Mouse (Mus musculus) intestine, embryonic 15.5 days (tissue): ENCODE data around the gene Prim2. TPM values are rescaled to one million over a fixed set of nuclear protein-coding genes. Genes with fewer than 3 reads are reported as not detected.

Experiments used
- ATAC-seq: fragments of 200-750 bp; cut with Nextera tagmentation; 2 replicates; pipeline ENCODE4 v1.8.0; 2017; ENCODE audit warnings: moderate TSS enrichment, moderate library complexity
- H3K27ac ChIP-seq: fragments of 300-500 bp; sonication (generic); 2 replicates; pipeline ENCODE4 v1.5.1; 2015; ENCODE audit warnings: mild to moderate bottlenecking, inconsistent platforms
- H3K27me3 ChIP-seq: fragments of 300-500 bp; sonication (generic); replicated peaks from 2 replicates; pipeline ENCODE4 v1.6.1; 2015; ENCODE audit warnings: inconsistent platforms
- H3K36me3 ChIP-seq: fragments of 300-500 bp; sonication (generic); 2 replicates; pipeline ENCODE4 v1.6.1; 2015; ENCODE audit warnings: inconsistent platforms
- H3K4me1 ChIP-seq: fragments of 300-500 bp; sonication (generic); replicated peaks from 2 replicates; pipeline ENCODE4 v1.6.1; 2015; ENCODE audit warnings: inconsistent platforms
- H3K4me2 ChIP-seq: fragments of 300-500 bp; sonication (generic); replicated peaks from 2 replicates; pipeline ENCODE4 v1.6.1; 2015; ENCODE audit warnings: mild to moderate bottlenecking, inconsistent platforms
- H3K4me3 ChIP-seq: fragments of 300-500 bp; sonication (generic); replicated peaks from 2 replicates; pipeline ENCODE4 v1.5.1; 2015; ENCODE audit warnings: inconsistent platforms
- H3K9ac ChIP-seq: fragments of 300-500 bp; sonication (generic); 2 replicates; pipeline ENCODE4 v1.6.1; 2015; ENCODE audit warnings: inconsistent platforms
- H3K9me3 ChIP-seq: fragments of 300-500 bp; sonication (generic); 2 replicates; pipeline ENCODE4 v1.6.1; 2016; ENCODE audit warnings: inconsistent platforms
- WGBS: fragments of 180-500 bp; shearing (Covaris S2); methylation state at CpG from one replicate; pipeline ENCODE4 v1.1.7; 2015; 5-methylcytosine and 5-hydroxymethylcytosine counted together
- polyA plus RNA-seq: library from polyadenylated mRNA; unstranded; fragments of >200 nt; fragmentation: Nextera tagmentation; extraction: Ambion mirVana; gene quantifications from 2 replicates; pipeline ENCODE4 v1.2.1, GENCODE M21; 2015

The Prim2 gene
- polyA plus RNA-seq, 1 experiment from 2014 or later = 30.8 TPM

- Histone ChIP-seq H3K9me3 (no peaks in the 10 kb centered on the region), H3K4me1 (no peaks in the 10 kb centered on the region), H3K27ac (no peak overlapping the region), H3K4me3 (no peak overlapping the region), H3K4me2 (no peak overlapping the region), H3K9ac (no peak overlapping the region), H3K27me3 (no peaks in the 10 kb centered on the region), H3K36me3 (no peaks in the 10 kb centered on the region)
- WGBS = 38% methylated on average over 6 of the region's 6 CpGs
- ATAC-seq = no peak
These were observed 179.4 kb downstream of the Prim2 start for GRCm38 (mm10) chr1:33490220-33490619.

GRCm38 (mm10) chr1:33488372-33488771 is 181.2 kb downstream of the Prim2 start:
- H3K27me3 ChIP-seq = no peaks in the 10 kb centered on the region
- H3K9me3 ChIP-seq = no peaks in the 10 kb centered on the region
- WGBS = 92% methylated on average over 5 of the region's 5 CpGs
- H3K27ac ChIP-seq = no peak overlapping the region
- H3K4me2 ChIP-seq = no peak overlapping the region
- no peak for ATAC-seq
- H3K4me1 ChIP-seq = no peaks in the 10 kb centered on the region
- H3K36me3 ChIP-seq = no peaks in the 10 kb centered on the region
- H3K9ac ChIP-seq = no peak overlapping the region
- H3K4me3 ChIP-seq = no peak overlapping the region

- Histone ChIP-seq H3K27me3 (no peaks in the 10 kb centered on the region), H3K9me3 (no peaks in the 10 kb centered on the region), H3K4me2 (no peak overlapping the region), H3K36me3 (no peaks in the 10 kb centered on the region), H3K4me3 (no peak overlapping the region), H3K27ac (no peak overlapping the region), H3K9ac (no peak overlapping the region), H3K4me1 (no peaks in the 10 kb centered on the region)
- ATAC-seq = no peak
- whole genome bisulfite sequencing = 58% methylated on average over 2 of the region's 3 CpGs
These were observed 185.8 kb downstream of the Prim2 start for GRCm38 (mm10) chr1:33483746-33484145.

GRCm38 (mm10) chr1:33480382-33480781 is 189.2 kb downstream of the Prim2 start:
- 84% methylated on average over 7 of the region's 7 CpGs for WGBS
- ATAC-seq = no peak
- Histone ChIP-seq H3K9ac (no peak overlapping the region), H3K9me3 (no peaks in the 10 kb centered on the region), H3K4me3 (no peak overlapping the region), H3K4me2 (no peak overlapping the region), H3K27ac (no peak overlapping the region), H3K4me1 (no peaks in the 10 kb centered on the region), H3K27me3 (no peaks in the 10 kb centered on the region), H3K36me3 (no peaks in the 10 kb centered on the region)

GRCm38 (mm10) chr1:33471069-33471468 is 198.5 kb downstream of the Prim2 start:
- Histone ChIP-seq H3K27me3 (no peaks in the 10 kb centered on the region), H3K9me3 (no peaks in the 10 kb centered on the region), H3K36me3 (no peaks in the 10 kb centered on the region), H3K4me1 (no peaks in the 10 kb centered on the region), H3K27ac (no peak overlapping the region), H3K4me3 (no peak overlapping the region), H3K9ac (no peak overlapping the region), H3K4me2 (no peak overlapping the region)
- ATAC-seq = no peak
- WGBS = 82% methylated on average over 6 of the region's 6 CpGs

- H3K4me1 ChIP-seq = no peaks in the 10 kb centered on the region
- no peak overlapping the region for H3K9ac ChIP-seq
- H3K4me2 ChIP-seq = no peak overlapping the region
- ATAC-seq = no peak
- H3K9me3 ChIP-seq = no peaks in the 10 kb centered on the region
- H3K36me3 ChIP-seq = no peaks in the 10 kb centered on the region
- no peak overlapping the region for H3K27ac ChIP-seq
- H3K27me3 ChIP-seq = no peaks in the 10 kb centered on the region
- 90% methylated on average over 8 of the region's 8 CpGs for WGBS
- no peak overlapping the region for H3K4me3 ChIP-seq
These were observed 199.4 kb downstream of the Prim2 start for GRCm38 (mm10) chr1:33470222-33470621.

GRCm38 (mm10) chr1:33464234-33464633 is 205.4 kb downstream of the Prim2 start:
- H3K9me3 ChIP-seq = no peaks in the 10 kb centered on the region
- H3K4me3 ChIP-seq = no peak overlapping the region
- no peaks in the 10 kb centered on the region for H3K4me1 ChIP-seq
- no peak overlapping the region for H3K27ac ChIP-seq
- H3K4me2 ChIP-seq = no peak overlapping the region
- H3K9ac ChIP-seq = no peak overlapping the region
- 37% methylated on average over 5 of the region's 5 CpGs for WGBS
- no peaks in the 10 kb centered on the region for H3K27me3 ChIP-seq
- ATAC-seq = no peak
- H3K36me3 ChIP-seq = no peaks in the 10 kb centered on the region

- no peak for ATAC-seq
- Histone ChIP-seq H3K4me2 (no peak overlapping the region), H3K36me3 (no peaks in the 10 kb centered on the region), H3K4me3 (no peak overlapping the region), H3K27ac (no peak overlapping the region), H3K4me1 (no peaks in the 10 kb centered on the region), H3K9ac (no peak overlapping the region), H3K27me3 (no peaks in the 10 kb centered on the region), H3K9me3 (no peaks in the 10 kb centered on the region)
- whole genome bisulfite sequencing = 75% methylated on average over 8 of the region's 8 CpGs
These were observed 208.9 kb downstream of the Prim2 start for GRCm38 (mm10) chr1:33460703-33461102.

GRCm38 (mm10) chr1:33460262-33460661 is 209.3 kb downstream of the Prim2 start:
- no peaks in the 10 kb centered on the region for H3K36me3 ChIP-seq
- H3K4me2 ChIP-seq = no peak overlapping the region
- no peaks in the 10 kb centered on the region for H3K27me3 ChIP-seq
- no peaks in the 10 kb centered on the region for H3K4me1 ChIP-seq
- H3K27ac ChIP-seq = no peak overlapping the region
- no peak overlapping the region for H3K9ac ChIP-seq
- H3K9me3 ChIP-seq = no peaks in the 10 kb centered on the region
- 91% methylated on average over 3 of the region's 3 CpGs for WGBS
- H3K4me3 ChIP-seq = no peak overlapping the region
- no peak for ATAC-seq

GRCm38 (mm10) chr1:33458950-33459349 is 210.6 kb downstream of the Prim2 start:
- no peaks in the 10 kb centered on the region for H3K4me1 ChIP-seq
- 84% methylated on average over 3 of the region's 3 CpGs for WGBS
- no peak overlapping the region for H3K27ac ChIP-seq
- H3K4me3 ChIP-seq = no peak overlapping the region
- no peak overlapping the region for H3K9ac ChIP-seq
- no peaks in the 10 kb centered on the region for H3K27me3 ChIP-seq
- no peak overlapping the region for H3K4me2 ChIP-seq
- no peak for ATAC-seq
- H3K9me3 ChIP-seq = no peaks in the 10 kb centered on the region
- H3K36me3 ChIP-seq = no peaks in the 10 kb centered on the region

- H3K27me3 ChIP-seq = no peaks in the 10 kb centered on the region
- H3K36me3 ChIP-seq = no peaks in the 10 kb centered on the region
- WGBS = 90% methylated on average over 6 of the region's 6 CpGs
- no peak overlapping the region for H3K4me2 ChIP-seq
- no peak overlapping the region for H3K27ac ChIP-seq
- no peaks in the 10 kb centered on the region for H3K4me1 ChIP-seq
- H3K9me3 ChIP-seq = no peaks in the 10 kb centered on the region
- H3K9ac ChIP-seq = no peak overlapping the region
- no peak overlapping the region for H3K4me3 ChIP-seq
- no peak for ATAC-seq
These were observed 215.3 kb downstream of the Prim2 start for GRCm38 (mm10) chr1:33454251-33454650.

- no peak overlapping the region for H3K4me2 ChIP-seq
- no peaks in the 10 kb centered on the region for H3K9me3 ChIP-seq
- no peak for ATAC-seq
- no peaks in the 10 kb centered on the region for H3K36me3 ChIP-seq
- no peaks in the 10 kb centered on the region for H3K27me3 ChIP-seq
- no peak overlapping the region for H3K4me3 ChIP-seq
- no peak overlapping the region for H3K27ac ChIP-seq
- WGBS = 83% methylated on average over 9 of the region's 9 CpGs
- no peaks in the 10 kb centered on the region for H3K4me1 ChIP-seq
- H3K9ac ChIP-seq = no peak overlapping the region
These were observed 216.3 kb downstream of the Prim2 start for GRCm38 (mm10) chr1:33453299-33453698.

- Histone ChIP-seq H3K27me3 (no peaks in the 10 kb centered on the region), H3K36me3 (no peaks in the 10 kb centered on the region), H3K4me2 (no peak overlapping the region), H3K27ac (no peak overlapping the region), H3K9ac (no peak overlapping the region), H3K4me1 (no peaks in the 10 kb centered on the region), H3K9me3 (no peaks in the 10 kb centered on the region), H3K4me3 (no peak overlapping the region)
- WGBS = 84% methylated on average over 4 of the region's 4 CpGs
- no peak for ATAC-seq
These were observed 222.4 kb downstream of the Prim2 start for GRCm38 (mm10) chr1:33447179-33447578.

GRCm38 (mm10) chr1:33436167-33436566 is 233.4 kb downstream of the Prim2 start:
- H3K27me3 ChIP-seq = no peaks in the 10 kb centered on the region
- no peak overlapping the region for H3K27ac ChIP-seq
- no peak overlapping the region for H3K4me3 ChIP-seq
- H3K4me1 ChIP-seq = no peaks in the 10 kb centered on the region
- no peaks in the 10 kb centered on the region for H3K36me3 ChIP-seq
- WGBS = 91% methylated on average over 2 of the region's 2 CpGs
- H3K9ac ChIP-seq = no peak overlapping the region
- H3K4me2 ChIP-seq = no peak overlapping the region
- no peak for ATAC-seq
- no peaks in the 10 kb centered on the region for H3K9me3 ChIP-seq
